Mouse (Mus musculus): ENCODE measurements at regions not wholly inside any gene's neighbourhood (a gene's known extent, or its start where the extent isn't known, plus 50 kb on each side); places are given as distances from the start of the nearest gene placed in this dataset.

- DNase-seq: no peak
Measured at GRCm38 (mm10) chr19:56190222-56190621, 96.7 kb upstream of the Habp2 start.

- no peak for DNase-seq
Measured at GRCm38 (mm10) chr19:56198474-56199236, 88.3 kb upstream of the Habp2 start.

- no peak for DNase-seq
Measured at GRCm38 (mm10) chr19:56199401-56200150, 87.4 kb upstream of the Habp2 start.

GRCm38 (mm10) chr19:56201007-56201682 lies 85.8 kb upstream of the Habp2 start:
- DNase-seq: peak in 1 of 2 experiments; percentile 31

DNA sequence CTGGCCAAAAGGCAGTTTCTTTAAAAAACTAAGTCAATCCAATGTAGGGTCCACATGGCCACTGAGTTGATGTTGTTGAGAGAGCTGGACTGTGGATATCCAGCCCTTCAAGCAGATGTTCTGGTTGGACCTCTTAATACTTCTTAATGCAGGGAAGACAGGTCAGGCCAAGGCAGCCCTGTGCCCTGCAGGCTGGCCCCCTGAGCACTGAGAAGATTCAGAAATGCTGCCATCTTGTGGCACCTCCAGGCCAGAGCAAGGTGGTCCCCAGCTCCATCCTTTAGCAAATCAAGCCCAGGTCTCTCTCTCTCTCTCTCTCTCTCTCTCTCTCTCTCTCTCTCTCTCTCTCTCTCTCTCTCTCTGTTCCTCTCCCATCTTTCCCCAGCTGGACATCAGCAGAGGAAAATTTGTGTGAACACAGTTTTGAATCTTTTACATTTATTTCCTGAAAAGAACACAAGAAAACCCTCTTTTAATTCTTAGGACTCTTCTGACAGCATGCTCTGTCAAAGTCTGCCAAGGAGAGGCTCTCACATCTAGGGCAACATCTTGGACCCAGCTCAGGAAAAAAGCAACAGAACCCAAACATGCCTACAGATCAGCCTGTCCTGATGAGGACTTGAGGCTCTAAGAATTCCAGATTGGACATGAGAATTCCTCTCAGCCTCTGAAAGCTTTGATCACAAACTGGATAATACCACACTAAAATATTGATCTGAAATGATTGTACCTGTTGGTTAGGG lies 85.0 kb upstream of the Habp2 start:
- peak; percentile 4 to 40 for DNase-seq

DNA sequence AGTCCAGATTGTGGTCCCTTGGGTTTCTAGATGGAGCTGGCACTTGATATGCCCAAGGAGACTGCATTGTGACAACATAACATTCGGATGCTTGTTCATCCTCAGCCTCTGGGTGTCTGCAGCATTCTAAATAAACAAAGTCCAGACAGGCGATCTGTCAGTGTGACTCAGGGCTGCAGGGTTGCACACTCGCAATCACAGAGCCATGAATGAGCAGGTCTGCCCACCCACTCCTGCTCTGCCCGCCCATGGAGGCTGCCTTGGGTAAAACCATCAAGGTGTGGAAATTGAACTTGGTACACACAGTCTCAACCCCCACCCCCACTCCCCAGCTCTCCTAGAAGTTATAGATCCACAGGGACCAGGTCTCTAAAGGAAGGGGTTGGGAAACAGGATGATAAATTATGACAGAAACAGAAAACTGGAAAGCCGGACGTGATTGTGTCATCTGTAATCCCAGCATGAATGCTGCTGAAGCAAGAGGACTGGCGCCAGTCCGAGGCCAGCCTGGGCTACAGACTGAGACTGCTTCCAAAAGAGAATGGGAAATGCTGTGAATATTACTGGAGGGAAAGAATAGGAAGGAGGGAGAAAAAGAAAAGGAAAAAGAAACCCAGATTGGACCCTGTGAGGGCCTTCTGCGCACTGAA lies 84.3 kb upstream of the Habp2 start:
- DNase-seq: no peak

GRCm38 (mm10) chr19:56218536-56218935 lies 68.4 kb upstream of the Habp2 start:
- DNase-seq: no peak

GRCm38 (mm10) chr19:56220724-56221407 lies 66.1 kb upstream of the Habp2 start:
- DNase-seq: no peak

DNA sequence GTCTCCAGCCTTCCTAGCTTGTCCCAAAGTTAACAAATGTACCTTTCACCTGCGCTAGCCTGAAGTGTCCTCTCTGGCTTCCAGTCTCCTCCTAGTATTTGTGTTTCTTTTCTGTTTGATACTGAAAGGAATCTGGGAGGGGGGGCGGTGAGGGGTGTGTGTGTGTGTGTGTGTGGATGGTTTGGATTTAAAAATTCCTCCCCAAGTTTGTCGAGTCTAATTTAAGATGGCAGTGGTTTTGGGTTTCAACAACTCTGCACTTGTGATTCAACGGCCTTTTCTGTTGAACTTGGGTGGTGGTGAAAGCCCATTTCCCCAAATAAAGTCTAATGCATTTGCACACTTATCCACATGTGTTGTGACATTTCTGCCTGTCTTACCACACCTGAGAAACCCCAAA lies 64.4 kb upstream of the Habp2 start:
- DNase-seq: no peak

DNA sequence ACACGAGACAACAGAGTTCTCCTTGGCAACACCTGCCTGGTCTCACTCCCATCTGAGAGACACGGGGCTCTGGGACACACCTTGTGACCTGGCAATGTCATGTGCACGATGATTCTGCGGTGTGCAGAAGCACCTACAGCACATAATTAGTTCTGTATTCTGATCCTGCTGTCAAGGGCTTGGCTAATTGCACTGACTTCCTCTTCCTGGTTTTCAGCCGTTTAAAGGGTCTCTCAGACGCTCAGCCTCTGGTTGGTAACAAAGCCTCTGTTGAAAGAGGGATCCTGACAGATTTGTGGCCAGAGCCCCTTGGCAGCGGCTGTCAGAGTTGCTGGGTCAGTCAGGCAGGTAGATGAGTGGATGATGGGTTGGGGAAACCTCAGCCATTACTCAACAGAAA lies 61.9 kb upstream of the Habp2 start:
- no peak for DNase-seq

DNA sequence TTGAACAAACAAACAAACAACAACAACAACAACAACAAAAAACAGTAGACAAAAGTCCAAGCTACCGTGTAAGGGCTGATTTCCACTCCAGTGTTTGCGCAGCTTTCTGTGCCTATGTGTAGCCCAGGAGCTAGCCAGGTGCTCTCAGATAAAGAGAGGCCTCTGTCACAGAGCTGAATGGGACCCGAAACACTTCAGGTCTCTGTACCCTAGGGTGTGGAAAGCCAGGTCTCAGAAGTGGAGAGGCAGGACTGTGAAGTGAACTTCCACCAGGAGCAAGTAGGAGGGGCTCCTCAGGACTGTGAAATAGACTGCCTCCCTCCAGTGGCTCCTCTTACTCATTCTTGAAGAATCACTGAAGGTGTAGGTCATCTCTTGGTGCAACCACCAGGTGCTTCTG lies 61.4 kb upstream of the Habp2 start:
- DNase-seq: no peak

DNA sequence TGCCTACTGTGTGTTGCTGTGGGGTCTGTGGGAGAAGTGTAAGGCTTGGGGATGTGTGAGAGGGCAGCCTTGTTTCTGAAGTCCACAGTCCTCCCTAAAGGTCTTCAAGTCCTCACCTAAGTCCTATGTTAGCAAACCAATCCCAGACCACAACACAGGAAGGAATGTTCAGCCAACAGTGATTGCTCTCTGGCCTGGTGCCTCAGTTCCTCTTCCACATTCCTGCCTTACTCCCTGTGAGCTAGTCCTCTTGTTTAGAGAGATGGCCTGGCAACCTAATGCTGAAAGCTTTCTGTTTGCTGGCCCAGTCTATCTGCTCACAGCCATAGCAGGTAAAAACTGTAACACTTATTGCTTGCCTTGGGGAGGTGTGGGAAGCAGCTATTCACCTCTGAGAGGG lies 58.4 kb upstream of the Habp2 start:
- DNase-seq: no peak

GRCm38 (mm10) chr19:56231430-56231829 lies 55.5 kb upstream of the Habp2 start:
- no peak for DNase-seq

GRCm38 (mm10) chr19:56231849-56232248 lies 55.1 kb upstream of the Habp2 start:
- DNase-seq: no peak

- DNase-seq: no peak
Measured at GRCm38 (mm10) chr19:56232269-56232668, 54.7 kb upstream of the Habp2 start.

DNA sequence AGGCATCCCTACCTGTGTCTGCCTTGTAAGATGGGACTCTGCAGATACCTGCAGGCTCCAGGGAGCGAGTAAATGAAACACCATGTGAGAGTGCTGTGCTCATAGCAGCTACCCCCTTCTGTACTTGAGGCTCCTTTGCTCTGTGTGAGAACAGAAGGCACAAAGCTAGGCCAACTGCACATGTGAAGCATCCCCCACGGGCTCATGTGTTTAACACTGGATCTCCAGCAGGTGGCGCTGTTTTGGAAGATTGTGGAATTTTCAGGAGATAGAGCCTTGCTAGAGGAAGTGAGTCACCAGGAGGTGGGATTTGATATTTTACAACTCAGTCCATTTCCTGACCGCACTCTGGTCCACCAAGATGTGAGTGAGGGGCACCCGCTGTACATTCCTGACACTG lies 54.0 kb upstream of the Habp2 start:
- DNase-seq: no peak

DNA sequence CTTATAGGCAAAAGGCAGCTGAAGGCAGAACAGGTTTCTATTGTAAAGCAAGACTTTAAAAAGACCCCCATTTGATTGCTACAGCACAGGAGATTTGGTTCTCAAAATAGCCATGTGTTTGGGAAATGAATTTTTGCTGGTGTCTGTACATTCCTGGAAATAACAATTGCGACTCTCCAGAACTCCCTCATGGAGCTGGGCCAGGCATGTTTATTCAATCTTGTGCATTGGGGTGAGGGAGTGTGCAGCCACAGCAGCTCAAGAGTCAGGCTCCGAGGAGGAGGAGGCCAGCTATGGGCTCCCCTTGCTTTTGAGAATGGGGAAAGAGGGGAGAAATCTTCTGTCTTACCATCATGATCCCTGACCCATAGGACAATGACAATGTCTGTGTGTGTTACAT lies 51.9 kb upstream of the Habp2 start:
- no peak for DNase-seq

Measured in kidney, adult 8-10 months (tissue).